Mouse (Mus musculus): ENCODE data around the gene Tigar. TPM values are rescaled to one million over a fixed set of nuclear protein-coding genes. Genes with fewer than 3 reads are reported as not detected.
A peak's percentile ranks its signal among the peaks of the same experiment; 100 is the strongest.

Gene Tigar
- 10 to 100 TPM; 80.9 to 85.1 TPM for total RNA-seq (2021)
- long read RNA-seq, experiment 1, transcript Tigar-201 (6 exons, 3,651 nt), result major isoform, 22 of 769 reads
- long read RNA-seq, experiment 1, partial matches to known transcripts, result 1 of 769 reads
- long read RNA-seq, experiment 1, other reads (novel, unspliced or antisense), result 746 of 769 reads
- long read RNA-seq, experiment 2, transcript Tigar-201 (6 exons, 3,651 nt), result major isoform, 54 of 682 reads
- long read RNA-seq, experiment 2, partial matches to known transcripts, result 1 of 682 reads
- long read RNA-seq, experiment 2, other reads (novel, unspliced or antisense), result 627 of 682 reads

GRCm38 (mm10) chr6:127109402-127109930 lies at the start of gene Tigar:
Gene Tigar (minus strand): TSS chr6:127109557.
- intact Hi-C loops (cut with DNase I), result loop anchor here (10.0 kb wide), 1 partner anchor 1325 kb away; the partner anchor contains the start of gene Fkbp4
- DNase-seq, result peak; percentile 88 to 89

- intact Hi-C loops (cut with DNase I), result no loop called here
- no peak for DNase-seq
Measured at GRCm38 (mm10) chr6:127157321-127157720, 48.0 kb upstream of the Tigar start.

GRCm38 (mm10) chr6:127155468-127155867 lies 46.1 kb upstream of the Tigar start:
- no peak for DNase-seq

GRCm38 (mm10) chr6:127154708-127155268 lies 45.4 kb upstream of the Tigar start:
- intact Hi-C loops (cut with DNase I), result no loop called here
- no peak for DNase-seq

More at GRCm38 (mm10) chr6:127155468-127155867, 46.1 kb upstream of the Tigar start:
- intact Hi-C loops (cut with DNase I), result no loop called here

- intact Hi-C loops (cut with DNase I), result no loop called here
- DNase-seq, result no peak
Measured at GRCm38 (mm10) chr6:127153972-127154707, 44.8 kb upstream of the Tigar start.

GRCm38 (mm10) chr6:127153296-127153800 lies 44.0 kb upstream of the Tigar start:
- intact Hi-C loops (cut with DNase I), result no loop called here
- no peak for DNase-seq

GRCm38 (mm10) chr6:127152106-127152951 lies 43.0 kb upstream of the Tigar start, which contains the start of gene Ccnd2:
Gene Ccnd2 (minus strand): TSS chr6:127152193.
- intact Hi-C loops (cut with DNase I), result no loop called here

GRCm38 (mm10) chr6:127151565-127152105 lies 42.3 kb upstream of the Tigar start:
- intact Hi-C loops (cut with DNase I), result no loop called here
- peak in 1 of 2 experiments; percentile 32 for DNase-seq

More at GRCm38 (mm10) chr6:127152106-127152951, 43.0 kb upstream of the Tigar start, which contains the start of gene Ccnd2:
- no peak for DNase-seq

- DNase-seq, result peak; percentile 55 to 73
- intact Hi-C loops (cut with DNase I), result no loop called here
Measured at GRCm38 (mm10) chr6:127150663-127151564, 41.6 kb upstream of the Tigar start.

- intact Hi-C loops (cut with DNase I), result loop anchor here (5.0 kb wide), 1 partner anchor 227 kb away; no protein-coding TSS in a partner anchor
- DNase-seq, result peak in 1 of 2 experiments; percentile 28
Measured at GRCm38 (mm10) chr6:127149944-127150662, 40.7 kb upstream of the Tigar start.

- intact Hi-C loops (cut with DNase I), result loop anchor here (5.0 kb wide), 1 partner anchor 228 kb away; no protein-coding TSS in a partner anchor
- peak in 1 of 2 experiments; percentile 35 for DNase-seq
Measured at GRCm38 (mm10) chr6:127149303-127149943, 40.1 kb upstream of the Tigar start.

GRCm38 (mm10) chr6:127148526-127149302 lies 39.4 kb upstream of the Tigar start:
- intact Hi-C loops (cut with DNase I), result loop anchor here (5.0 kb wide), 1 partner anchor 229 kb away; no protein-coding TSS in a partner anchor
- no peak for DNase-seq

GRCm38 (mm10) chr6:127147665-127148064 lies 38.3 kb upstream of the Tigar start:
- intact Hi-C loops (cut with DNase I), result loop anchor here (2.0 to 5.0 kb wide), 2 partner anchors 211 to 230 kb away; no protein-coding TSS in a partner anchor
- DNase-seq, result peak; percentile 70 to 75

- DNase-seq, result no peak
Measured at GRCm38 (mm10) chr6:127146322-127146947, 37.1 kb upstream of the Tigar start.

GRCm38 (mm10) chr6:127145464-127146190 lies 36.3 kb upstream of the Tigar start:
- intact Hi-C loops (cut with DNase I), result loop anchor here (2.0 to 5.0 kb wide), 2 partner anchors 213 to 232 kb away; no protein-coding TSS in a partner anchor

More at GRCm38 (mm10) chr6:127146322-127146947, 37.1 kb upstream of the Tigar start:
- intact Hi-C loops (cut with DNase I), result loop anchor here (2.0 to 5.0 kb wide), 2 partner anchors 212 to 231 kb away; no protein-coding TSS in a partner anchor

More at GRCm38 (mm10) chr6:127145464-127146190, 36.3 kb upstream of the Tigar start:
- DNase-seq, result no peak

Measured in gastrocnemius, postnatal 36 days (tissue).